Mouse (Mus musculus): ENCODE measurements around the gene Ptpn7.
"Not testable (repeated sequence)": the region's sequence is repeated elsewhere in the genome, so short reads cannot be mapped to it uniquely, and the experiment has no call there.

DNA sequence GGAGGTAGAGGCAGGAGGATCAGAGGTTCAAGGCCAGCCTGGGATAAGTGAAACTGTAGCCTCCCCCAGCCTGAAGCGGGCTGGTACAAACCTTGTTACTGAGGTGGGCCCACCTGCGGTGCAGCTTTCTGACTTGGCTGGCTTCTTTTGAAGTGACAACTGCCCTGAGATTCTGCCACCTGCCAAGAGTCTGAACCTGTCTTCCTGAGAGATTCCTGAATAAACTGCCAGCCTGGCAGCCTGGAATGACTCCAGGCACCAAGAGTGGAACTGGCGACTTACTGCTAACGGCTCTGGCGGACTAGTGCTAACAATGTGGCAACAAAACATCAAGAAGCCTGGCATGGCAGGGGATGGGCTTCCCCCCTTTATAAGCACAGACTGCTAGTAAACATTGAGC, 61.8 kb downstream of the Ptpn7 start:
- TF ChIP-seq CTCF (IDR thresholded peaks at IDR 0.05; ENCODE audit: low read depth, low read length); EP300 (IDR thresholded peaks at IDR 0.05; ENCODE audit: insufficient read depth, low read depth, low read length); POLR2A (IDR thresholded peaks at IDR 0.05; ENCODE audit: insufficient read depth, low read length): not testable (repeated sequence)

Data from ES-Bruce4 (cell line).